Mouse (Mus musculus): ENCODE data around the gene Golim4.

- TF ChIP-seq CTCF (IDR thresholded peaks at IDR 0.05; ENCODE audit: low read depth, low read length) (no peak), POLR2AphosphoS5 (IDR thresholded peaks at IDR 0.05; ENCODE audit: insufficient replicate concordance, low read depth, low read length) (no peak)
Observed at GRCm38 (mm10) chr3:75936152-75936551, 20.6 kb downstream of the Golim4 start.

Measured in G1E (cell line).